In genomic region chr4:127756238-127756637, GRCm38 (mm10) we compare ENCODE assay signal across 28 mouse cellular contexts.
"Had no signal": no experiment of that assay in that cellular context is flagged by ENCODE, and none has a peak within 500 bp of the region (broad histone marks: within the 10 kb centered on the region; RNA-seq: fewer than 3 reads in every experiment).

No protein-coding gene starts in this region.

- H3K9ac ChIP-seq: embryonic facial prominence, embryonic 12.5 days; embryonic facial prominence, embryonic 13.5 days; embryonic facial prominence, embryonic 15.5 days; forebrain, embryonic 12.5 days; forebrain, embryonic 13.5 days; forebrain, embryonic 15.5 days; forebrain, postnatal 0 days had no signal

- H3K27ac ChIP-seq: embryonic facial prominence, embryonic 10.5 days; embryonic facial prominence, embryonic 12.5 days; embryonic facial prominence, embryonic 13.5 days; embryonic facial prominence, embryonic 15.5 days; forebrain, embryonic 10.5 days; forebrain, embryonic 12.5 days; forebrain, embryonic 13.5 days; forebrain, embryonic 15.5 days; gastrocnemius, adult 2 months had no signal

- H3K27me3 ChIP-seq: embryonic facial prominence, embryonic 12.5 days; embryonic facial prominence, embryonic 13.5 days; embryonic facial prominence, embryonic 15.5 days; forebrain, embryonic 12.5 days; forebrain, embryonic 13.5 days; forebrain, embryonic 15.5 days had no signal

- DNase-seq: cerebellum, adult 18-20 months; cerebellum, adult 2 months; cerebellum, adult 8-10 months; cerebellum, adult 9-10 months; cerebellum, adult 9-11 months; cerebellum, postnatal 10 days; cerebellum, postnatal 25 days; cerebellum, postnatal 36 days; embryo, embryonic 11 days; forebrain, postnatal 0 days; gastrocnemius, adult 2 months; gastrocnemius, postnatal 10 days; gastrocnemius, postnatal 14 days; gastrocnemius, postnatal 25 days; gastrocnemius, postnatal 36 days; heart, adult 11 months; heart, adult 18-20 months had no signal

- H3K4me2 ChIP-seq: embryonic facial prominence, embryonic 12.5 days; embryonic facial prominence, embryonic 13.5 days; embryonic facial prominence, embryonic 15.5 days; forebrain, embryonic 12.5 days; forebrain, embryonic 13.5 days; forebrain, embryonic 15.5 days had no signal

- H3K4me1 ChIP-seq: embryonic facial prominence, embryonic 10.5 days; embryonic facial prominence, embryonic 12.5 days; embryonic facial prominence, embryonic 13.5 days; embryonic facial prominence, embryonic 15.5 days; forebrain, embryonic 10.5 days; forebrain, embryonic 13.5 days; forebrain, embryonic 15.5 days had no signal

- ATAC-seq: forebrain, embryonic 13.5 days; forebrain, embryonic 14.5 days; forebrain, embryonic 15.5 days; forebrain, embryonic 16.5 days; forebrain, postnatal 0 days had no signal

- H3K9me3 ChIP-seq: embryonic facial prominence, embryonic 10.5 days; embryonic facial prominence, embryonic 12.5 days; embryonic facial prominence, embryonic 13.5 days; embryonic facial prominence, embryonic 15.5 days; forebrain, embryonic 10.5 days; forebrain, embryonic 12.5 days; forebrain, embryonic 13.5 days; forebrain, embryonic 15.5 days had no signal

- H3K36me3 ChIP-seq: embryonic facial prominence, embryonic 10.5 days; embryonic facial prominence, embryonic 12.5 days; embryonic facial prominence, embryonic 13.5 days; embryonic facial prominence, embryonic 15.5 days; forebrain, embryonic 10.5 days; forebrain, embryonic 12.5 days; forebrain, embryonic 15.5 days had no signal

- H3K4me3 ChIP-seq: embryonic facial prominence, embryonic 10.5 days; embryonic facial prominence, embryonic 12.5 days; embryonic facial prominence, embryonic 13.5 days; embryonic facial prominence, embryonic 15.5 days; erythroblast, embryonic 14.5 days; forebrain, embryonic 10.5 days; forebrain, embryonic 12.5 days; forebrain, embryonic 13.5 days; forebrain, embryonic 15.5 days; gastrocnemius, adult 2 months had no signal
